Mouse (Mus musculus) heart, postnatal 0 days (tissue): ENCODE measurements around the gene Shisa3.

Experiments used
- CTCF ChIP-seq: IDR thresholded peaks from 2 replicates; pipeline ENCODE4 v1.5.1; 2016; ENCODE audit warnings: antibody characterized with exemption, control low read depth, low read depth
- EP300 ChIP-seq: IDR thresholded peaks from 2 replicates; pipeline ENCODE4 v1.6.1; 2016; ENCODE audit warnings: antibody characterized with exemption, low read depth

DNA sequence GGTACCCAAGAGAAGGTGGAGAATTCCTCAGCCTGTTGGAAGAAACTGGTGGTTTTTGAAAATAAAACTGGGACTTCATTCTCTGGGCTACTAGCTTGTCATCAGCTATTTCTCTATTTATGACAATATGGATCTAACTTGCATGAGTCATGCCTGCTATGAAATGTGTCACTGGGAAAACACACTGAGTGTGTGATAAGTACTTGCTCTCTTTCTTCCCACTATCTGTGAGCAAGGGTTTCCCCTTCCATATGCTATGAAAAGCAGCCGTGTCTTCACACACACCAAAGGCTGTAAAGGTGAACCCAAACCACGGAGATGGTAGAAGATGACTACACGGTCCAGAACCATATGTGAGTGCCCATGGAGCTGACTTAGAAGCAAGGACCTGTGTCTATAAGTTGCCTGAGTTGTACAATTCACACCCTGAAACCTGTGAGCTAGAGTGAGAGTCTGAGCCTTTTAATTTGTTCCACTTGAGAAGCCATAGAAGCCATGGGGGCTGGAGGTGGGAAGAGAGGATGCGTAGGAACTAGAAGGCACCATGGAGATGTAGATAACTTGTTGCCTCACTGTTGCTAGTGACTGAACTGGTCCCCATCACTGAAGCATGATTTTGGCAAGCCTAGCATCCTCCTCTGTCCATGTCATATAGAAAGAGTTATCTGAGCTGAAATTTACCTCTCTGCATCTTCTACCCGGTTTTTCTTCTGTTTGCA, 36.0 kb downstream of the Shisa3 start:
- TF ChIP-seq EP300 (no peak), CTCF (no peak)
